Mouse (Mus musculus): ENCODE results near the gene Il17f. TPM values are rescaled to one million over a fixed set of nuclear protein-coding genes. Genes with fewer than 3 reads are reported as not detected.
"Not testable (repeated sequence)": the region's sequence is repeated elsewhere in the genome, so short reads cannot be mapped to it uniquely, and the experiment has no call there.

Il17f gene
- total RNA-seq, 2 experiments from 2014 or later: not detected

- no peak for DNase-seq
- intact Hi-C loops (cut with DNase I): no loop called here
Measured at GRCm38 (mm10) chr1:20791414-20791813, 997 bp upstream of the Il17f start.

GRCm38 (mm10) chr1:20788419-20788818 is 2.0 kb downstream of the Il17f start:
- DNase-seq: no peak

GRCm38 (mm10) chr1:20787046-20787445 is 3.4 kb downstream of the Il17f start:
- intact Hi-C loops (cut with DNase I): no loop called here
- DNase-seq: no peak

More at GRCm38 (mm10) chr1:20788419-20788818, 2.0 kb downstream of the Il17f start:
- intact Hi-C loops (cut with DNase I): no loop called here

DNA sequence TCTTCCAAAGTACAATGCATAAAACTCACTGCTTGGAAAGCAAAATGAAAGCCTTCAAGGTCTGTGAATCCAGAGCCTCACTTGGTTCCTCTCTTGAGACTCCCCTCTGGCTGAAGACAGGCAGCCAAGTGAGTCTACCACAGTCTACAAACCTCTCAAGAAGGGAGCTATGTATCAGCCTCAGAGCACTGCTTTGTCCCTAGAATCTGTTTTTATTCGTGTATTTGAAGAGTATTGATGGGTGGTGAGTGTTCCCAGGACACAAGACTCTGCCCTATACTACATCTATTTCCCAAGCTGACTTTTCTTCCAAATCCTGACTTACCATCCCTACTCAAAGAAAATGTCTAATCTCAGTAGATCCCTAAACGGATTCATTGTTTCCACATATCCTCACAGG is 12.1 kb downstream of the Il17f start:
- intact Hi-C loops (cut with DNase I): no loop called here
- DNase-seq: no peak

GRCm38 (mm10) chr1:20774026-20774730 is 16.2 kb downstream of the Il17f start:
- intact Hi-C loops (cut with DNase I); DNase-seq: not testable (repeated sequence)

- no peak for DNase-seq
- intact Hi-C loops (cut with DNase I): no loop called here
Measured at GRCm38 (mm10) chr1:20766526-20766925, 23.9 kb downstream of the Il17f start.

GRCm38 (mm10) chr1:20761411-20761810 is 29.0 kb downstream of the Il17f start:
- DNase-seq: no peak
- intact Hi-C loops (cut with DNase I): no loop called here

- intact Hi-C loops (cut with DNase I): no loop called here
- DNase-seq: no peak
Measured at GRCm38 (mm10) chr1:20760331-20760730, 30.1 kb downstream of the Il17f start.

DNA sequence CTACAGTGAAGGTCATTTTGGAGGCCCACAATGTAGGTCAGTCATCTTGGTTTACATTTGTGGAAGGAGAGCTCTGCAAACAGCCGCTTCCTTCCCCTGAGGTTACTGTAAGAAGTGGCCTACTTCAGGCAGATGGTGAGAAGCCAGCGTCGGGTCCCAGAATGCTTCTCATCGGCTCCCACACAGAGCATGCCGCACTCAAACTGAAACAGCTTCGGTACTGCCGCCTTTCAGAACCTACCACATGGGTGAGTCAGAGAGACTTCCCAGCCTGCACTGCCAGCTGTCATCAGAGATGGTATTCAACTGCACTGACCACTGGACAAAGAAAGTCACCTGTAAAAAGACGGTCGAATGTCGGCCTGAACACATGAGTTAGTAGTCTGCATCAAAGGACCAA is 30.6 kb downstream of the Il17f start:
- DNase-seq: no peak
- intact Hi-C loops (cut with DNase I): no loop called here

DNA sequence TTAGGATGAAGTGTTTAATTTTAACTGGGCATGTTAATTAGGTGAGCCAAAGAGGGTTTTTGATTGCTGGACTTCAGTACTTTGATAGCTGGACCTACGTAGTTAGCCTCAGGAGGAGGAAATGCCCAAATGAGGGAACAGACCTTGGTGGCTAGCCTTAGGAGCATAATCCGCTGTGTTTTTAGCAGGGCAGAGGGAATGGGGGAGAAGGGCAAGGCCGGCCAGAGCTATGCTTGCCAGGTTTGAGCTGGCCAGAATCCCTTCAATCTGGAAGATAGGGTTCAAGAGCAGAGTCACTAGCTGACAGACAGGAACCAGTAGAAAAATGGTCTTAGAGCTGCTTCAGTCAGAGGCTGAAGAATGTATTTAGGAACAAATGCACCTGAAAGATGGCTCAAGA is 32.8 kb downstream of the Il17f start:
- intact Hi-C loops (cut with DNase I): no loop called here
- DNase-seq: no peak

GRCm38 (mm10) chr1:20754439-20754838 is 36.0 kb downstream of the Il17f start:
- intact Hi-C loops (cut with DNase I): no loop called here

DNA sequence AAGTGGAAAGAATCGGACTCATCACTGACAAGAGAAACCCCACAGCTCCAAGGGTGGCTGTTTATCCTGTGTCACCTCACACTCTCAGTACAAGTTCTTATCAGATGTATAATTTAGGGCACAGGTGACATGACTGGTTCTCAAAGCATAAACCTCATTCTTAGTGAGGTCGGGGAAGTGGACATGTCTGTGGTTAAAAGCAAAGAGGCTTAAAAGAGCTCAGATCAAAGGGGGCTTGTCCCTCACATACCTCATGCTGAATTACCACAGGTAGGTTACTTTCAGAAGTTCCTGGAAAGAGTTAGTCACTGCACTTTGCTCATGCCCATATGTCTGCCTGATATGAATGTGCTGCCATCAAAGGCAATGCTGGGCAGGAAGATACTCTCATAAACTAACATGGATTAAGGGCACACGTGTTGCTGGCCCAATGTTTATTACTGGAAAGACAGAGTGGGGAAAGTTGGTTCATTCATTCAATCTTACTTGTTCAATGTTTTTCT is 49.9 kb downstream of the Il17f start:
- intact Hi-C loops (cut with DNase I): no loop called here
- no peak for DNase-seq

More at GRCm38 (mm10) chr1:20754439-20754838, 36.0 kb downstream of the Il17f start:
- DNase-seq: no peak

DNA sequence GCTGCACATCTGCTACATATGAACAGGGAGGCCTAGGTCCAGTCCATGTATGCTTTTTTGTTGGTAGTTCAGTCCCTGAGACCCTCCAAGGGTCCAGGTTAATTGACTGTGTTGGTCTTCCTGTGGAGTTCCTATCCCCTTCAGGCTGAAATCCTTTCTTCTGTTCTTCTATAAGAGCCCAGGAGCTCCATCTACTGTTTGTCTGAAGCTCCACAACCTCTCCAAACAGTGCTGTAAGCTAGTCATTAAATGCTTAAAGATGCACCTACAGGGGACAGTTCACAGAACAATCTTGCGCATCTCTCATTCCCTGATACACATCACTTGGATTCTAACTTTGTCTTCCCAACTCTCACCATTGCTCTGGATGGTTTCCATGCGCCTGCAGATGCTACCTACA is 51.9 kb downstream of the Il17f start:
- intact Hi-C loops (cut with DNase I): loop anchor here (10.0 kb wide), 1 partner anchor 124 kb away; the partner anchor contains the start of gene Pkhd1
- DNase-seq: no peak

GRCm38 (mm10) chr1:20736572-20736971 is 53.8 kb downstream of the Il17f start:
- no peak for DNase-seq

GRCm38 (mm10) chr1:20730903-20731302 is 59.5 kb downstream of the Il17f start, which contains the start of gene Il17a:
Gene Il17a (plus strand): TSS chr1:20730905.
- intact Hi-C loops (cut with DNase I): loop anchor here (10.0 kb wide), 1 partner anchor 116 kb away; the partner anchor contains the start of gene Pkhd1
- no peak for DNase-seq

More at GRCm38 (mm10) chr1:20736572-20736971, 53.8 kb downstream of the Il17f start:
- intact Hi-C loops (cut with DNase I): loop anchor here (10.0 kb wide), 1 partner anchor 122 kb away; the partner anchor contains the start of gene Pkhd1

Other genes starting within 250 kb of the Il17f start
- not detected for gene Pkhd1, start 172.6 kb downstream of the Il17f start, total RNA-seq (2021)
- gene Il17a, start 59.7 kb downstream of the Il17f start, total RNA-seq (2021): not detected
- 1 to 10 TPM; 3.5 to 6.1 TPM for gene Mcm3, start 29.7 kb upstream of the Il17f start, total RNA-seq (2021)
- gene Paqr8, start 100.0 kb upstream of the Il17f start, total RNA-seq (2021): 1 to 10 TPM; 1.5 to 1.8 TPM
- 1 to 10 TPM in 1 of 2 experiments, under 1 TPM in 1; 0.92 to 1.6 TPM for gene Efhc1, start 161.0 kb upstream of the Il17f start, total RNA-seq (2021)

All from heart, postnatal 36 days (tissue).